Mouse (Mus musculus): ENCODE measurements around the gene Noc2l. TPM values are rescaled to one million over a fixed set of nuclear protein-coding genes. Genes with fewer than 3 reads are reported as not detected.

The Noc2l gene
- polyA plus RNA-seq, 2 experiments from 2014 or later: 12.6 to 16.9 TPM

Other genes starting within 250 kb of the Noc2l start
- 1 to 10 TPM in 1 of 2 experiments, under 1 TPM in 1; 0.92 to 1.3 TPM for gene B3galt6, start 243.4 kb upstream of the Noc2l start, polyA plus RNA-seq (2017; shearing (Covaris generic))
- 100 to 1,000 TPM; 528 to 589 TPM for gene Sdf4, start 243.1 kb upstream of the Noc2l start, polyA plus RNA-seq (2017; shearing (Covaris generic))
- 1,000 to 10,000 TPM; 1,065 to 1,393 TPM for gene Tnfrsf4, start 222.2 kb upstream of the Noc2l start, polyA plus RNA-seq (2017; shearing (Covaris generic))
- 100 to 1,000 TPM; 745 to 823 TPM for gene Tnfrsf18, start 209.8 kb upstream of the Noc2l start, polyA plus RNA-seq (2017; shearing (Covaris generic))
- under 1 TPM; 0.35 to 0.81 TPM for gene Ttll10, start 176.6 kb upstream of the Noc2l start, polyA plus RNA-seq (2017; shearing (Covaris generic))
- 10 to 100 TPM; 17.4 to 29.4 TPM for gene 9430015G10Rik, start 126.0 kb upstream of the Noc2l start, polyA plus RNA-seq (2017; shearing (Covaris generic))
- gene Rnf223, start 105.5 kb upstream of the Noc2l start, polyA plus RNA-seq (2017; shearing (Covaris generic)): not detected
- gene Agrn, start 38.5 kb upstream of the Noc2l start, polyA plus RNA-seq (2017; shearing (Covaris generic)): 1 to 10 TPM; 3.6 to 3.9 TPM
- 10 to 100 TPM; 49.3 to 70.2 TPM for gene Isg15, start 35.2 kb upstream of the Noc2l start, polyA plus RNA-seq (2017; shearing (Covaris generic))
- 10 to 100 TPM in 1 of 2 experiments, 1 to 10 TPM in 1; 8.0 to 10.5 TPM for gene AW011738, start 32.7 kb upstream of the Noc2l start, polyA plus RNA-seq (2017; shearing (Covaris generic))
- gene Perm1, start 20.1 kb upstream of the Noc2l start, polyA plus RNA-seq (2017; shearing (Covaris generic)): 1 to 10 TPM in 1 of 2 experiments, under 1 TPM in 1; 0.86 to 1.4 TPM
- gene Plekhn1, start 1.2 kb upstream of the Noc2l start, polyA plus RNA-seq (2017; shearing (Covaris generic)): 1 to 10 TPM; 8.3 to 9.0 TPM
- 1 to 10 TPM; 2.4 to 4.1 TPM for gene Samd11, start 19.6 kb downstream of the Noc2l start, polyA plus RNA-seq (2017; shearing (Covaris generic))
- gene Vmn2r-ps159, start 95.1 kb downstream of the Noc2l start, polyA plus RNA-seq (2017; shearing (Covaris generic)): not detected